Mouse (Mus musculus): Measurements from ENCODE around the gene Tmem11.

DNA sequence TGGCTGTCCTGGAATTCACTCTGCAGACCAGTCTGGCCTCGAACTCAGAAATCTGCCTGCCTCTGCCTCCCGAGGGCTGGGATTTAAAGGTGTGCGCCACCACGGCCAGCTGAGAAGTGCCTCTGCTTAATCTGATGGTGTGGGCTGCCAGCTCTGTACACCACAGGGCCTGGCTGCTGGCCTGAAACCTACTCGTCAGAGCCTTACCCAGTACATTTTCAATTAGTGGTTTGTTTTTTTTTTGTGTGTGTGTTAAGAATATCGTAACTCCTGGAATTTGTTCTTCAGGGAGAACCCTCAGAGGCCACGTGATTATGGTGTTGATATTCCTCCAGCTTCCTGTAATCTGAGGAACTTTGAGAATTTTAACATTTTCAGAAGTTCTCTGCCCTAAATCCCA is 22.9 kb upstream of the Tmem11 start:
- TF ChIP-seq CTCF (IDR thresholded peaks at IDR 0.05; ENCODE audit: control insufficient read depth, insufficient read depth, insufficient read length) (no peak), USF1 (IDR thresholded peaks at IDR 0.05; ENCODE audit: low read depth) (peak; percentile 16), MYOG (IDR thresholded peaks at IDR 0.05; ENCODE audit: control insufficient read depth, extremely low read depth, insufficient read length) (no peak), MAX (IDR thresholded peaks at IDR 0.05) (no peak), FOSL1 (IDR thresholded peaks at IDR 0.05; ENCODE audit: insufficient read depth, low read length, poor library complexity, severe bottlenecking) (no peak)
